Mouse (Mus musculus) forebrain, postnatal 0 days (tissue): ENCODE measurements around the gene Pde11a. TPM values are rescaled to one million over a fixed set of nuclear protein-coding genes. Genes with fewer than 3 reads are reported as not detected.
A peak's percentile ranks its signal among the peaks of the same experiment; 100 is the strongest.

ENCODE experiments used
- ATAC-seq: fragments of 200-750 bp; cut with Nextera tagmentation; 2 replicates; pipeline ENCODE4 v1.8.0; 2017; ENCODE audit warnings: mild to moderate bottlenecking, moderate library complexity
- DNase-seq: peaks from one replicate; pipeline ENCODE4 v3.0.0-alpha.2; 2015
- H3K27ac ChIP-seq: fragments of 300-500 bp; sonication (generic); 2 replicates; pipeline ENCODE4 v1.5.1; 2014; ENCODE audit warnings: low read depth, mild to moderate bottlenecking, antibody characterized with exemption, low read length, moderate library complexity, mixed read lengths
- H3K27me3 ChIP-seq: fragments of 300-500 bp; sonication (generic); 2 replicates; pipeline ENCODE4 v1.6.1; 2014; ENCODE audit warnings: mild to moderate bottlenecking, low read length, mixed read lengths; ENCODE audit not compliant: insufficient read depth
- H3K36me3 ChIP-seq: fragments of 300-500 bp; sonication (generic); 2 replicates; pipeline ENCODE4 v1.6.1; 2014; ENCODE audit warnings: mild to moderate bottlenecking, moderate library complexity; ENCODE audit not compliant: insufficient read depth
- H3K4me1 ChIP-seq: fragments of 300-500 bp; sonication (generic); 2 replicates; pipeline ENCODE4 v1.6.1; 2014; ENCODE audit warnings: antibody characterized with exemption; ENCODE audit not compliant: insufficient read depth
- H3K4me2 ChIP-seq: fragments of 300-500 bp; sonication (generic); 2 replicates; pipeline ENCODE4 v1.6.1; 2014; ENCODE audit warnings: low read depth, mild to moderate bottlenecking, moderate library complexity
- H3K4me3 ChIP-seq: fragments of 300-500 bp; sonication (generic); 2 replicates; pipeline ENCODE4 v1.5.1; 2014; ENCODE audit warnings: low read depth, low read length, mixed read lengths
- H3K9ac ChIP-seq: fragments of 300-500 bp; sonication (generic); 2 replicates; pipeline ENCODE4 v1.6.1; 2014; ENCODE audit warnings: mild to moderate bottlenecking
- H3K9me3 ChIP-seq: fragments of 300-500 bp; sonication (generic); 2 replicates; pipeline ENCODE4 v1.6.1; 2016; ENCODE audit warnings: low read length
- CTCF ChIP-seq: sonication (generic); IDR thresholded peaks from 2 replicates; pipeline ENCODE4 v1.5.1; 2016; ENCODE audit warnings: antibody characterized with exemption, control low read depth, low read depth
- WGBS: fragments of 180-500 bp; shearing (Covaris S2); extraction: QIAGEN DNeasy Blood & Tissue Kit; methylation state at CpG from one replicate; pipeline ENCODE4 v1.1.7; 2014; 5-methylcytosine and 5-hydroxymethylcytosine counted together
- polyA plus RNA-seq: library from polyadenylated mRNA; unstranded; fragments of >200 nt; fragmentation: Nextera tagmentation; extraction: Ambion mirVana; gene quantifications from 2 replicates; pipeline ENCODE4 v1.2.1, GENCODE M21; 2015
- total RNA-seq: library from RNA; depleted of rRNA; stranded (reverse); fragments of >200 nt; gene quantifications from 2 replicates; pipeline ENCODE4 v1.2.3, GENCODE M21; 2014

The Pde11a gene
- total and polyA plus RNA-seq, 2 experiments from 2014 or later: 0.86 to 1.0 TPM

DNA sequence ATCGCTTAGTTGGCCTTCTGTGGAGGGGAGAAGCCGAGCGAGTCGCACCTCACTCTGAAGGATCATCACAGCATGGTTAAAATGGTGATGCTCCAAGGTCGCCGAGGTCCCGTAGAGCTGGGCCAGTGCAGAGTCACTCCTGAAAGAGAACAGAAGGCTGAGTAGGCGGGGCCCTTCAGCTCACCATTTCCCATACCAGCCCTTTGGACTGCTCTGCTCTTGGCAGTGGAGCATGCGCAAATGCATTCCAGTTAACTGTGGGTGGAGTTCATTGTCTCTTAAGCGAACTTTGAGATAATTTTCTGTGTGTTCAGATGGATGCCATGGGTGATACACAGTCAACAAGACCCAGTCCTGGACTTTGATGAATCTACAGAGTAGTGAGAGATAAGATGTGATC lies 288.5 kb downstream of the Pde11a start:
- no peak for DNase-seq
- Histone ChIP-seq H3K4me2 (no peak overlapping the region), H3K4me3 (no peak overlapping the region), H3K27ac (no peak overlapping the region), H3K9ac (no peak overlapping the region), H3K27me3 (no peaks in the 10 kb centered on the region), H3K36me3 (no peaks in the 10 kb centered on the region), H3K4me1 (0 out of 2 replicates have a peak, but pooled peaks cover 3% of the 10 kb centered on the region), H3K9me3 (no peaks in the 10 kb centered on the region)
- WGBS: 76% methylated on average over 10 of the region's 10 CpGs
- ATAC-seq: no peak
- no peak for TF ChIP-seq CTCF

DNA sequence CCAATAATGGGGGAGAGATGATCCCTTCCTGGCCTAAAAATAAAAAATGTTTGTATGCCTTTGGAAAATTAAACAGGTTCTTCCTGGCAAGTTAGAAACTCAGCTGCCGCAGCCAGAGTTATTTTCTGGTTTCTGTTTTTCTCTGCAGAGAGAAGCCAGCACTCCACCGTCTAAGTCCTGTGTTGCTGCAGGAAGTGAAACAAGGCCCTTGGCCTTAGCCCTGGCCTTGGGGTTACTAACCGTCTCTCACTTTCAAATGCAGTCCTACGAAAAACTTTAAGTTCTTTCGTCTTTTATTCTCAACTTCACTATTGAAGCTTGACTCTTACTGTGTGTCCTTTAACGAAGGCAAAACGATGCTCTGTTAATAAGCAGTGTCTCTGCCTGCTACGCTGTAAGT lies 289.0 kb downstream of the Pde11a start:
- H3K4me3 ChIP-seq: no peak overlapping the region
- DNase-seq (no peak), ATAC-seq (no peak)
- H3K9me3 ChIP-seq: no peaks in the 10 kb centered on the region
- WGBS: 47% methylated on average over 8 of the region's 8 CpGs
- H3K9ac ChIP-seq: no peak overlapping the region
- no peak overlapping the region for H3K4me2 ChIP-seq
- no peaks in the 10 kb centered on the region for H3K27me3 ChIP-seq
- H3K27ac ChIP-seq: no peak overlapping the region
- TF ChIP-seq CTCF: no peak
- no peaks in the 10 kb centered on the region for H3K36me3 ChIP-seq
- H3K4me1 ChIP-seq: 0 out of 2 replicates have a peak, but pooled peaks cover 3% of the 10 kb centered on the region

DNA sequence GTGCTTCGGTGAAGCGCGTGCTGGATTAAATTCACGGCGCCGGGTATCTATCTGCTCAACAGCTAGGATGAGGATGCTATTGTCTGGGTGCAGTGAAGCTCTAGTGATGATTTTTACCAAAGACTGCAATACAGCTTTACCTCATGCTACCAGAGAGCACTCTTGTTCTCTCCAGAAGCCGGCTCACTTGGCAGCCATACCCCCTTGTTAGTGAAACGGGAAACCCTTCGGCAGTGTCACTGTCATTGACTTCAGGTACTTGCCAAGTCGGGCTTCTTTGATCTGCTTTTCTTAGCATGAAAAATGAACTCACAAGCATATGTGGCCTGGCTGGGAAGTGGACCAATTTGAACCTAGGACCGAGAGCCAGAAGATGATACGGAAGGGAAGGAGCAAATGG lies 290.8 kb downstream of the Pde11a start:
- no peaks in the 10 kb centered on the region for H3K27me3 ChIP-seq
- no peak overlapping the region for H3K9ac ChIP-seq
- H3K36me3 ChIP-seq: no peaks in the 10 kb centered on the region
- TF ChIP-seq CTCF: no peak
- H3K9me3 ChIP-seq: no peaks in the 10 kb centered on the region
- DNase-seq: peak; percentile 20
- peak; percentile 20; the same call in 1 of the 2 replicates for ATAC-seq
- WGBS: 55% methylated on average over 12 of the region's 12 CpGs
- no peak overlapping the region for H3K4me3 ChIP-seq
- H3K4me2 ChIP-seq: no peak overlapping the region
- H3K27ac ChIP-seq: no peak overlapping the region
- 0 out of 2 replicates have a peak, but pooled peaks cover 3% of the 10 kb centered on the region for H3K4me1 ChIP-seq

DNA sequence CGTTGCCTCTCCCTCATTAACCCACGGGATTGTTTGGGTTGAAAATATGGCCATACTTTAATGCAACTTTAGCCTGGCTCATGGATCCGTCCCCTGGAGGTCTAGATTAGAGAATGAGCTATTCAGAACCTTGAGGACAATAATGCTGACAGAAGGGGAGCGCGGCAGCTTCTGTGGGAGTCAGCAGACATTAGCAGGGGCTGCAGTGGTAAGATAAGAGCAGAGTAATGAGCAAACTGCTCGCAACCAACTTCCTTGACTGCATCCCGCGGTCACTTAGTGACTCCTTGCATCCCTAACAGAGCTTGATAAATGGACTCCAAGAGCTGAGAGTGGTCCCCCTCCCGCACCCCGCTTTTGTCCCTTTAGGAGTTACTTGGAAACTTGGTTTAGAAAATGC lies 296.4 kb downstream of the Pde11a start:
- Histone ChIP-seq H3K4me1 (no peaks in the 10 kb centered on the region), H3K9me3 (no peaks in the 10 kb centered on the region), H3K4me2 (no peak overlapping the region)

DNA sequence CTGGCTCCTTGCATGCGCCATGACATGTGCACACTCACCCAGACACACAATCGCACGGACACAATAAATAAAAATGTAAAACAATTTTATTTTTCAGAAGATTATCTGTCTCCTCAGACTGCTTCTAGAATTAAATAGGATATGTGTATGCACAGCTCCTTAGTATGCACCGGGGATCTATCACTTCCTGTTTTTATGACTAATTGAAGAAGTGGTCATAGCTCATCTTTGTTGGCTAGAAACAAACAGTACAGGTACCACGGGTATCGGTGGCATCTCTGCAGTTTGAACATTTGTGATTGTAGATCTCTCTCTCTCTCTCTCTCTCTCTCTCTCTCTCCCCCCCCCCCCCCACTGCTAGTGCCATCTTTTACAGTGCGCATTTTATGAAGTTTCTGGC lies 298.5 kb downstream of the Pde11a start:
- Histone ChIP-seq H3K27ac (no peak overlapping the region), H3K27me3 (no peaks in the 10 kb centered on the region), H3K4me2 (no peak overlapping the region), H3K4me1 (no peaks in the 10 kb centered on the region), H3K4me3 (no peak overlapping the region), H3K36me3 (no peaks in the 10 kb centered on the region), H3K9me3 (no peaks in the 10 kb centered on the region), H3K9ac (no peak overlapping the region)
- 96% methylated on average over 7 of the region's 7 CpGs for WGBS
- DNase-seq (no peak), ATAC-seq (no peak)
- TF ChIP-seq CTCF: no peak

More for the DNA sequence above, 296.4 kb downstream of the Pde11a start:
- H3K36me3 ChIP-seq: no peaks in the 10 kb centered on the region
- no peak overlapping the region for H3K9ac ChIP-seq
- 89% methylated on average over 10 of the region's 10 CpGs for WGBS
- ATAC-seq: no peak
- no peak overlapping the region for H3K27ac ChIP-seq
- H3K4me3 ChIP-seq: no peak overlapping the region
- TF ChIP-seq CTCF: no peak
- no peaks in the 10 kb centered on the region for H3K27me3 ChIP-seq
- DNase-seq: no peak

DNA sequence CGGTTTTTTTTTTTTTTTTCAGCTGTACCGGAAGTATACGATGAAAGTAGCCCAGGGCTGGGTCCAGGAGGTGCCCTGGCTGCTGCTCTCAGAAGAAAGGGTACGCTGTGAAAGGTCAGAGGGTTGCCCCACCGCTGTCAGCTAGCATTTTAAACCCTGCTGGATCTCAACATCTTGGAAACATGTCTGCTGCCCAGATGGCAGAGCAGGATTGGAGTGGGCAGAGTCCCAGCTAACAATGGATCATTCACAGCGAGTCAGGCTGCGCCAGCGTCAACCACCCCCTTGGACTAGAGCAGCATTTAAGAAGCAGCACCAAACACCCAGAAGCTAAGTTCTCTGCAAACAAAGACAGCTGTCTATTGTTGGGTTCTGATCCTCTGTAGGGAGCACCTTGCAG lies 308.5 kb downstream of the Pde11a start:
- DNase-seq: peak; percentile 78
- H3K4me3 ChIP-seq: no peak overlapping the region
- H3K36me3 ChIP-seq: no peaks in the 10 kb centered on the region
- ATAC-seq: peak; percentile 82
- peak overlapping the region; percentile 45 for H3K4me2 ChIP-seq
- H3K27ac ChIP-seq: peak overlapping the region; percentile 84
- TF ChIP-seq CTCF: no peak
- 12% methylated on average over 8 of the region's 8 CpGs for WGBS
- no peaks in the 10 kb centered on the region for H3K27me3 ChIP-seq
- peak overlapping the region; percentile 50 for H3K9ac ChIP-seq
- no peaks in the 10 kb centered on the region for H3K9me3 ChIP-seq
- peaks cover 23% of the 10 kb centered on the region for H3K4me1 ChIP-seq

DNA sequence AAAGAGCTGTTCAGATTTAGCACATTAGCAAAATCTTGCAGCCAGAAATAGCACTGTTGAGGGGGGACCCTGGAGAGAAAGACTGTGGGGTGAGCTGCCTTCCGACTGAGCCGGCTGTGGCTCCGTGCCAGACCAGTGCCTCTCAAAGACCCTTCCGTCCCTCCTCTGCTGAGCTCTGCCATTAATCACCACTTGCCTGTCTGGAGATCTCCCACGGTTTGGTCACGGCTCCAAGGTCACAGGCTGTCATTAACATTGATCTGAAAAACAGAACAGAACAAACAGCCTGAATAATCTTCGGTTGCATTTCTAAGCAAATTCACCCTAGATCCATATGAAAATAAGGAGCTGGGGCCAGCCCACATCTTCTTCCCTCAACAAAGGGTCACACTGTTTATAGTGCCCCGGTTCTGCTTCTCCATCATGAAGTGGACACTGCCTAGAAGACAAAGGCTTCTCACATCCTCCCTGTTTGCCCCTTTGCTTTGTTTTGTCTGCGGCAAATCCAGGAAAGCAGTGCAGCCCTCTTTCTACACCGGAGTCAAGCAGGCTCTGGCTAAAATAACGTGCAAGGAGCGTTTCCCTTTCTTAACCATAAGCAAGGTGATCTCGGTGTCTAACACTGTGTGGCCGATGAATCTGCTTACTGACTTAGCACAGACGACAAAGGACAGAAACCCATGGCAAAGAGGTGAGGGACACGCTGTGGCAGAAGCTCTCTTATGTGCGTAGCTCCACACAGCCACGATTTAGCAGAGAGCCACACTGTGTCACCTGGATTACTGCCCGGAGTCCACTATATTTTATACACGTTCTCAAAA lies 309.3 kb downstream of the Pde11a start:
- no peaks in the 10 kb centered on the region for H3K27me3 ChIP-seq
- ATAC-seq (peak; percentile 83), DNase-seq (peak; percentile 76)
- H3K4me2 ChIP-seq: peak overlapping the region; percentile 45
- peak overlapping the region; percentile 50 for H3K9ac ChIP-seq
- peaks cover 23% of the 10 kb centered on the region for H3K4me1 ChIP-seq
- H3K4me3 ChIP-seq: 0 out of 2 replicates have a peak overlapping the region, but pooled peaks have one; percentile 9
- H3K36me3 ChIP-seq: no peaks in the 10 kb centered on the region
- 15% methylated on average over 20 of the region's 20 CpGs for WGBS
- H3K27ac ChIP-seq: peak overlapping the region; percentile 84
- no peak for TF ChIP-seq CTCF
- no peaks in the 10 kb centered on the region for H3K9me3 ChIP-seq
